Mouse (Mus musculus): ENCODE measurements at regions not wholly inside any gene's neighbourhood (a gene's known extent, or its start where the extent isn't known, plus 50 kb on each side); places are given as distances from the start of the nearest gene placed in this dataset.

DNA sequence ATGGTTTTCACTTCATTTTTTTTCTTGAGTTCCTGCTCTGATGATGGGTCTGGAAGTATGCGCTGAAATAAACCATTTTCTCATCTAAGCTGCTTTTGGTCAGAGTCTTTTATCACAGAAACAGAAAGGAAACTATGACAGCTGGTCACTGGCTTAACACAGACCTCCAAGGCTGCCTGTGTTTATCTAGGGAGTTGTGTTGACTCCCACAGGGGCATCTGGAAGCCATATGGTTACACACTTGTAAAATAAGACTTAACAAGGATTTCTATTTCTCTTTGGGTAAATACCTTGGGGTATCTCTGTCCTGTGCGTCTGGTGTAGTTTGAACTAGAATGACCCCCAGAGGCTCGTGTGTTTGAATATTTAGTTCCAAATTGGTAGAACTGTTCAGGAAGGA is 315.5 kb upstream of the Kazn start:
- H3K9me3 ChIP-seq (ENCODE audit: control insufficient read depth, low read length): no peaks in the 10 kb centered on the region
- H3K9ac ChIP-seq (ENCODE audit: low read length): no peak overlapping the region
- ATAC-seq (replicated peaks; ENCODE audit: low FRiP score, low TSS enrichment, low read depth) (no peak), DNase-seq (ENCODE audit: low spot score) (no peak)
- no peak overlapping the region for H3K4me3 ChIP-seq (ENCODE audit: low read depth, low read length)
- no peaks in the 10 kb centered on the region for H3K36me3 ChIP-seq (ENCODE audit: control insufficient read depth, insufficient read depth, low read length)
- H3K27ac ChIP-seq (ENCODE audit: low read depth): no peak overlapping the region
- no peaks in the 10 kb centered on the region for H3K27me3 ChIP-seq (replicated peaks; ENCODE audit: control insufficient read depth, insufficient read depth, low read length)
- H3K4me1 ChIP-seq (replicated peaks; ENCODE audit: control insufficient read depth, insufficient read depth, low read length): no peaks in the 10 kb centered on the region
- WGBS: 41% methylated on average over 3 of the region's 3 CpGs
- H3K4me2 ChIP-seq (ENCODE audit: low read length): no peak overlapping the region

DNA sequence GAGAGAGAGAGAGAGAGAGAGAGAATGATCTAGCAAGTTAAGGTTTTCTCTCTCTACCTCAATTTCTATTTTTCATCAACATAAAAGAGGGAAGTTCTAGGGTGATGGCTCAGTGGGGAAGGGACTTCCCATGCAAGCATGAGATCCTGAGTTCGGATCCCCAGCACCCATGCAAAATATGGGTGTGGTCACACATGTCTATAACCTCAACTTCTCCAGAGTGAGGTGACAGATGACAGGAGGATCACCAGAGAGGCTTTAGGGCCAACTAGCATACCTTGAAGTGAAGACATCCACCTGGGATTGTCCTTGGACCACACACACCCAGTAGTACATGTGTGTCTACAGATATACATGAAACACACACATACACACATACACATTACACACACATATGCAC is 306.7 kb upstream of the Kazn start:
- WGBS: 83% methylated on average over 1 of the region's 1 CpGs
- no peak overlapping the region for H3K9ac ChIP-seq (ENCODE audit: low read length)

DNA sequence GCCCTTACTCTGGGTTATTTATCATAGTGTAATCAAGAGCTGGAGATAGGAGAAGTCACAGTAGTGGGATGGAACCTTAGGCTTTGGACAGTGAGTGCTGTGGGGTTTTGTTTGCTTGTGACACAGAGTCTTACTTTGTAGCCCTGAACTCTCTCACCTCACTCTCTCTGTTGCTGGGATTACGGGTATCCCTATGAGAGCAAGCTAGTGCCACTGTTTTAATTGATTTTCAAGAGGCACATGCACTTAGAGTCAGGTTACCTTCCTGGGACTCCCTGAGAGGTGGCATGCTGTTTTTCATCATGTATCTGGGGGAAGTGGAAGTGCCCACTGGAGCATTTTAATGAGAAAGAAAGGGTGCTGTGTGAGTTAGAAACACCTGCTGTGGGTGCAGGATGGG is 306.0 kb upstream of the Kazn start:
- no peaks in the 10 kb centered on the region for H3K9me3 ChIP-seq (ENCODE audit: control insufficient read depth, low read length)
- no peaks in the 10 kb centered on the region for H3K27me3 ChIP-seq (replicated peaks; ENCODE audit: control insufficient read depth, insufficient read depth, low read length)
- no peak overlapping the region for H3K4me3 ChIP-seq (ENCODE audit: low read depth, low read length)
- no peak overlapping the region for H3K27ac ChIP-seq (ENCODE audit: low read depth)
- 43% methylated on average over 1 of the region's 1 CpGs for WGBS
- no peak overlapping the region for H3K9ac ChIP-seq (ENCODE audit: low read length)
- H3K4me2 ChIP-seq (ENCODE audit: low read length): no peak overlapping the region
- H3K4me1 ChIP-seq (replicated peaks; ENCODE audit: control insufficient read depth, insufficient read depth, low read length): no peaks in the 10 kb centered on the region
- no peaks in the 10 kb centered on the region for H3K36me3 ChIP-seq (ENCODE audit: control insufficient read depth, insufficient read depth, low read length)
- no peak for ATAC-seq (replicated peaks; ENCODE audit: low FRiP score, low TSS enrichment, low read depth)
- DNase-seq (ENCODE audit: low spot score): no peak

More for the DNA sequence above, 306.7 kb upstream of the Kazn start:
- no peak overlapping the region for H3K27ac ChIP-seq (ENCODE audit: low read depth)
- ATAC-seq (replicated peaks; ENCODE audit: low FRiP score, low TSS enrichment, low read depth): no peak
- H3K4me3 ChIP-seq (ENCODE audit: low read depth, low read length): no peak overlapping the region
- no peak for DNase-seq (ENCODE audit: low spot score)
- no peaks in the 10 kb centered on the region for H3K27me3 ChIP-seq (replicated peaks; ENCODE audit: control insufficient read depth, insufficient read depth, low read length)
- H3K4me2 ChIP-seq (ENCODE audit: low read length): no peak overlapping the region
- no peaks in the 10 kb centered on the region for H3K9me3 ChIP-seq (ENCODE audit: control insufficient read depth, low read length)
- H3K4me1 ChIP-seq (replicated peaks; ENCODE audit: control insufficient read depth, insufficient read depth, low read length): no peaks in the 10 kb centered on the region
- no peaks in the 10 kb centered on the region for H3K36me3 ChIP-seq (ENCODE audit: control insufficient read depth, insufficient read depth, low read length)

DNA sequence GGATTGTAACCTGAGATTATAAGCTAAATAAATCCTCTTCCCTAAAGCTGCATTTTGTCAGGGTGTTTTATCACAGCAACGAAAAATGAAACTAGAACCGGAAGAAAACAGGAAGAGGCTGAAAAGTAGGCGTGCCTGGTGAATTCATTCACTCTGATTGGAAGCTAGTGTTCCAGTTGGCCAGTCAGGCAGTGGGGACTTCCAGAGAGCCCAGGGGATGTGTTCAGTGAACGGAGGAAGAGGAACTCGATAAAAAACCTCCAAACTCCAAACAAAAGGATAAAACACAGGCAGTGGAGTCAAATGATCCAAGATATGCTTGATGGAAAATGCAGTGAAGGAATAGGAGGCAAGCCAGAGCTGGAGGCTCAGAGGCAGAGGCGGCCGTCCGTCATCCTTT is 305.5 kb upstream of the Kazn start:
- DNase-seq (ENCODE audit: low spot score) (no peak), ATAC-seq (replicated peaks; ENCODE audit: low FRiP score, low TSS enrichment, low read depth) (no peak)
- Histone ChIP-seq H3K4me3 (ENCODE audit: low read depth, low read length) (no peak overlapping the region), H3K4me2 (ENCODE audit: low read length) (no peak overlapping the region), H3K9me3 (ENCODE audit: control insufficient read depth, low read length) (no peaks in the 10 kb centered on the region), H3K27ac (ENCODE audit: low read depth) (no peak overlapping the region), H3K27me3 (replicated peaks; ENCODE audit: control insufficient read depth, insufficient read depth, low read length) (no peaks in the 10 kb centered on the region), H3K9ac (ENCODE audit: low read length) (no peak overlapping the region), H3K4me1 (replicated peaks; ENCODE audit: control insufficient read depth, insufficient read depth, low read length) (no peaks in the 10 kb centered on the region), H3K36me3 (ENCODE audit: control insufficient read depth, insufficient read depth, low read length) (no peaks in the 10 kb centered on the region)
- WGBS: 64% methylated on average over 8 of the region's 8 CpGs

DNA sequence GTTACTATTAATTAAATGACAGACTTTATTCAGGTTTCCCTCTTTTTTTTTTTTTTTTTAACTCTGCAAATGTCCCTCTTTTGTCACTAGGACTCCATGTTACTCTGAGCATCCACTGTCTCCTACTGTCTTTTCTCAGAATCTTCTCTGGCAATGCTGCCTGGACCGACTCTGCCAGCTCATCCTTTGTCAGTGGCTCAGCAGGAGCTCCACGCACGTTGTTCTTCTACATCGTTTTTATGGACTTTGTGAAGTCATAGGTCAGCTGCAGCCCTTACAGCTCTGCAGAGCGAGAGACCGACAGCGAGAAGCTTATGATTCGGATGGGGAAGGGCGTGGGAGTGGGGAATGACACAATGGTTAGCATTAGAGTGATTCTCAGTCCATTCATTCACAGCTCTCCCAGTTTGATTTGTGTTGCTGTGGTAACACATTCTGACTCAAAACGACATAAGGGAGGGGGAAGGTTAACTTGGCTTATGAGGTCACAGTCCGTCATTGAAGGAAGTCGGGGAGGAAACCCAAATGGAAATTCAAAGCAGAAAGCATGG is 300.1 kb upstream of the Kazn start:
- H3K4me1 ChIP-seq (replicated peaks; ENCODE audit: control insufficient read depth, insufficient read depth, low read length): no peaks in the 10 kb centered on the region
- H3K36me3 ChIP-seq (ENCODE audit: control insufficient read depth, insufficient read depth, low read length): no peaks in the 10 kb centered on the region
- H3K4me2 ChIP-seq (ENCODE audit: low read length): no peak overlapping the region
- 67% methylated on average over 12 of the region's 12 CpGs for WGBS
- no peaks in the 10 kb centered on the region for H3K9me3 ChIP-seq (ENCODE audit: control insufficient read depth, low read length)
- H3K9ac ChIP-seq (ENCODE audit: low read length): no peak overlapping the region
- ATAC-seq (replicated peaks; ENCODE audit: low FRiP score, low TSS enrichment, low read depth): no peak
- no peak for DNase-seq (ENCODE audit: low spot score)
- H3K4me3 ChIP-seq (ENCODE audit: low read depth, low read length): no peak overlapping the region
- no peaks in the 10 kb centered on the region for H3K27me3 ChIP-seq (replicated peaks; ENCODE audit: control insufficient read depth, insufficient read depth, low read length)
- no peak overlapping the region for H3K27ac ChIP-seq (ENCODE audit: low read depth)

DNA sequence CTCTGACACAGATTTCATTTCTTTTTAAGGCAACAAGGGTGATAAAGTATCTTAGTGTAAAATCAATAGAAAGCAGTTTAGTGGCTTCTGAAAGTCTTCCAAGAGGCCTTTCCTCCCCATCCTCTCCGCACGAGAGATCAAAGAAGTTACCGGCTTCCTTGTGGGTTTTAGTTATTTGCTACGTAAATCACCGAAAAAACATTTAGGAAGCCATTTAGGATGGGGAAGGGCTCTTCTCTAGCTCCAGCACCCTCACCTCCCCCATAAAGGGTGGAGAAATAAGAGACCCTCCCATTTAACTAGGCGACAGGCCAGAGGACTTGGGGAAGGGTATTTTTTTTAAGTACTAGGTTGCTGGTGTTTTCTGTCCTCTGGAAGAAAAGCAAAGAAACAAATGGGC is 287.9 kb upstream of the Kazn start:
- WGBS: 69% methylated on average over 6 of the region's 6 CpGs
- H3K36me3 ChIP-seq (ENCODE audit: control insufficient read depth, insufficient read depth, low read length): no peaks in the 10 kb centered on the region
- no peaks in the 10 kb centered on the region for H3K9me3 ChIP-seq (ENCODE audit: control insufficient read depth, low read length)
- H3K4me3 ChIP-seq (ENCODE audit: low read depth, low read length): no peak overlapping the region
- no peaks in the 10 kb centered on the region for H3K27me3 ChIP-seq (replicated peaks; ENCODE audit: control insufficient read depth, insufficient read depth, low read length)
- no peaks in the 10 kb centered on the region for H3K4me1 ChIP-seq (replicated peaks; ENCODE audit: control insufficient read depth, insufficient read depth, low read length)
- no peak overlapping the region for H3K27ac ChIP-seq (ENCODE audit: low read depth)
- ATAC-seq (replicated peaks; ENCODE audit: low FRiP score, low TSS enrichment, low read depth): no peak
- no peak for DNase-seq (ENCODE audit: low spot score)
- H3K4me2 ChIP-seq (ENCODE audit: low read length): no peak overlapping the region
- H3K9ac ChIP-seq (ENCODE audit: low read length): no peak overlapping the region

DNA sequence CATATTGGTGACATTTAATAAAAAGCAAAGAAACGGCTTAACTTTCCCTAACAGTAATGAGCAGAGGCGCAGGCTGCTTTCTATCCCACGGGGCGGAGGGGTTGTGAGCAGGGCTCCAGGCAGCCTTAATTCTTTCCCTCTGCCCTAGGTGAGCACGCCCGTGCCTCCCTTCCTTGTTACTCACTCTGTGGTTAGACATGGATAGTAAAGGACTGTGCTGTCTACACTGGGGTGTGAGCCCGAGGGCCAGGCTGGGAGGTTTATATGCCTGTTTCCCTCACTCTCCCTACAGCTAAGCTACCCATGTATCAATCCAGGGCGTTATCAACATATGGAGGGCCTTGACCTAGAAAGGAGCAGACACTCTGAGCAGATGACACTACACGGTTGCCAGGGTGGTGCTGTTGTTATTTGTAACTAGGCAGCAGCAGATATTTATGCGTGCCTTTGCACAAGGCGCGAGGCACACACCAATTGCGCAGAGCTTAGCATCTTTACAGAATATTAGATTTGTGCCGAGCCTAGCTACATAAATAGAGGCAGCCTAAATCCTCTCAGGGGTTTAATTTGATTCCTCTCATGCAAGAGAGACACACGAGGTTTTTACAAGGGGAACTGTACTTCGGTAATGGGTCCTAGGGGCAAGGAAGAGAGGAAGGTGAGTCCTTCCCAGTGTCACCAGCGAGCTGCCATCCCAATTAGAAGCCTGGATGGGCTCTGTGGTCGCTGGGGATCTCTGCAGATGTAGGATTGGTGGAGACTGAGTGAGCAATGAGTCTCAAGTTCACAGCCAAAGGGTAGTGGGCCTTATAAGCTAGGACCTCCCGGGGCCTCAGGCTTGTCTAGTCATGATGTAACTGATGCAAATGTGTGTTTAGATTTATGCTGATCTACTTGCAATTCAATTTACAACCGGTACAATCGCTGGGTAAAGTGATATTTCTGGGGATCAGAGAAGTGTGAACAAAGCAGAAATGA is 278.6 kb upstream of the Kazn start:
- H3K27me3 ChIP-seq (replicated peaks; ENCODE audit: control insufficient read depth, insufficient read depth, low read length): no peaks in the 10 kb centered on the region
- H3K4me3 ChIP-seq (ENCODE audit: low read depth, low read length): no peak overlapping the region
- H3K4me2 ChIP-seq (ENCODE audit: low read length): no peak overlapping the region
- WGBS: 72% methylated on average over 21 of the region's 21 CpGs
- no peaks in the 10 kb centered on the region for H3K36me3 ChIP-seq (ENCODE audit: control insufficient read depth, insufficient read depth, low read length)
- no peaks in the 10 kb centered on the region for H3K4me1 ChIP-seq (replicated peaks; ENCODE audit: control insufficient read depth, insufficient read depth, low read length)
- ATAC-seq (replicated peaks; ENCODE audit: low FRiP score, low TSS enrichment, low read depth): no peak
- no peak overlapping the region for H3K27ac ChIP-seq (ENCODE audit: low read depth)
- DNase-seq (ENCODE audit: low spot score): no peak
- H3K9me3 ChIP-seq (ENCODE audit: control insufficient read depth, low read length): peaks cover 2% of the 10 kb centered on the region; the same call in 1 of the 2 replicates
- H3K9ac ChIP-seq (ENCODE audit: low read length): no peak overlapping the region

DNA sequence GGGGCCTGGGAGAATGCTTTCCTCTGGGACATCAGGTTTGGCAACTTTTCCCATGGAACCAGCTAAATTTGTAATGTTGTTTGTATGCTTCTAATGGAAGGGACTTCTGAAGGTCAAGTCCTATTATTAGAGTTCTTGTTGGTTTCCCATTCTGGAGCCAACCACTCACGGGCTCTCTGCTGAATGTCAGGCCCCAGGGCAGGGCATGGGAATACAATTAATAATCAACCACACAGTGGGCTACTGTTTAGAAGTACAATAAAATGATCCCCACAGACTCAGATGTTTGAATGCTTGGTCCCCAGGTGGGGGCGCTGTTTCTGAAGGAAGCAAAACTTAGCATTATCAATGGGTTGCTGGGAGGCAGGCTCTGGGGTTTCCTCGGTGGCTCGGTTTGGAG is 275.6 kb upstream of the Kazn start:
- 92% methylated on average over 4 of the region's 4 CpGs for WGBS

DNA sequence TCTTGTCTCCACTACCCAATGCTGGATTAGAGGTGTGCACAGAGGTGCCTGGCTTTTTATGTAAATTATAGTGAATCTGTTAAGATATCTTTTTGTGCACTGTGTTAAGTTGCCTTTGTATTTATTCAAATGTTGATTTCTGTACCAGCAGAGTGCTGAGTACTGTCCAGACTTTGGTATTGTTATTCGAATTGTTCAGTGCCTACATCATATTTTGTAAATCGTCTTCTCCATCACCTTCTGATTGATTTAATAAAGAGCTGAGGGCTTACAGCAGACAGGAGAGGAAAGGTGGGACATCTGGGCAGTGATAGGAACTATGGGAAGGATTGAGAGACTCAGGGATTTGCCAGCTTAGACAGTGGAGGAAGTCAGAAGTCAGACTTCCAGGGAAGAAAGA is 270.2 kb upstream of the Kazn start:
- Histone ChIP-seq H3K9ac (ENCODE audit: low read length) (no peak overlapping the region), H3K4me1 (replicated peaks; ENCODE audit: control insufficient read depth, insufficient read depth, low read length) (no peaks in the 10 kb centered on the region), H3K4me3 (ENCODE audit: low read depth, low read length) (no peak overlapping the region), H3K27ac (ENCODE audit: low read depth) (no peak overlapping the region), H3K4me2 (ENCODE audit: low read length) (no peak overlapping the region), H3K36me3 (ENCODE audit: control insufficient read depth, insufficient read depth, low read length) (no peaks in the 10 kb centered on the region), H3K27me3 (replicated peaks; ENCODE audit: control insufficient read depth, insufficient read depth, low read length) (no peaks in the 10 kb centered on the region), H3K9me3 (ENCODE audit: control insufficient read depth, low read length) (peaks cover 8% of the 10 kb centered on the region; the same call in 1 of the 2 replicates)
- WGBS: 90% methylated on average over 2 of the region's 2 CpGs
- DNase-seq (ENCODE audit: low spot score): no peak
- ATAC-seq (replicated peaks; ENCODE audit: low FRiP score, low TSS enrichment, low read depth): no peak

More for the DNA sequence above, 275.6 kb upstream of the Kazn start:
- Histone ChIP-seq H3K4me3 (ENCODE audit: low read depth, low read length) (no peak overlapping the region), H3K36me3 (ENCODE audit: control insufficient read depth, insufficient read depth, low read length) (no peaks in the 10 kb centered on the region), H3K9me3 (ENCODE audit: control insufficient read depth, low read length) (peaks cover 8% of the 10 kb centered on the region; the same call in 1 of the 2 replicates), H3K4me1 (replicated peaks; ENCODE audit: control insufficient read depth, insufficient read depth, low read length) (no peaks in the 10 kb centered on the region), H3K27me3 (replicated peaks; ENCODE audit: control insufficient read depth, insufficient read depth, low read length) (no peaks in the 10 kb centered on the region), H3K9ac (ENCODE audit: low read length) (no peak overlapping the region), H3K27ac (ENCODE audit: low read depth) (no peak overlapping the region), H3K4me2 (ENCODE audit: low read length) (no peak overlapping the region)
- no peak for DNase-seq (ENCODE audit: low spot score)
- no peak for ATAC-seq (replicated peaks; ENCODE audit: low FRiP score, low TSS enrichment, low read depth)
